15 mouse cellular contexts compared by ENCODE assay signal in genomic region chr8:120042542-120043312, GRCm38 (mm10). TPM values are rescaled to one million over a fixed set of nuclear protein-coding genes. Genes with fewer than 3 reads are reported as not detected.
DNase-seq lines count a peak whose midpoint lies in the region; ATAC-seq and TF ChIP-seq lines count a peak whose summit lies in the region.
"Had no signal": no experiment of that assay in that cellular context is flagged by ENCODE, and none has a peak within 500 bp of the region (broad histone marks: within the 10 kb centered on the region; RNA-seq: fewer than 3 reads in every experiment).

No protein-coding gene starts in this region.

- H3K4me3 ChIP-seq in heart, embryonic 10.5 days: no peak overlapping the region
- H3K4me3 ChIP-seq in embryonic facial prominence, embryonic 10.5 days: no peak overlapping the region
- H3K4me3 ChIP-seq in liver, embryonic 15.5 days (replicated peaks): no peak overlapping the region
- no peak overlapping the region for H3K4me3 ChIP-seq in thymus, adult 2 months (ENCODE audit: control insufficient read depth, insufficient read depth, low read length)
- H3K4me3 ChIP-seq in hindbrain, embryonic 12.5 days: no peak overlapping the region
- H3K4me3 ChIP-seq: forebrain, embryonic 15.5 days; limb, embryonic 12.5 days; stomach, embryonic 15.5 days had no signal

- no peaks in the 10 kb centered on the region for H3K36me3 ChIP-seq in heart, embryonic 10.5 days
- H3K36me3 ChIP-seq in embryonic facial prominence, embryonic 10.5 days (replicated peaks): no peaks in the 10 kb centered on the region
- H3K36me3 ChIP-seq in liver, embryonic 15.5 days (replicated peaks): no peaks in the 10 kb centered on the region
- no peaks in the 10 kb centered on the region for H3K36me3 ChIP-seq in thymus, adult 2 months (ENCODE audit: control insufficient read depth, insufficient read depth, low read length)
- H3K36me3 ChIP-seq in hindbrain, embryonic 12.5 days: no peaks in the 10 kb centered on the region
- H3K36me3 ChIP-seq: forebrain, embryonic 15.5 days; limb, embryonic 12.5 days; stomach, embryonic 15.5 days had no signal

- TF ChIP-seq POLR2A in thymus, adult 2 months (IDR thresholded peaks at IDR 0.05; ENCODE audit: control insufficient read depth, extremely low read depth, insufficient read depth, low read length, poor library complexity): no peak

- 61% methylated on average over 10 of the region's 10 CpGs for WGBS in heart, embryonic 10.5 days
- WGBS in embryonic facial prominence, embryonic 10.5 days: 69% methylated on average over 10 of the region's 10 CpGs
- 35% methylated on average over 10 of the region's 10 CpGs for WGBS in liver, embryonic 15.5 days (ENCODE audit: insufficient replicate concordance)
- WGBS in thymus, adult 2 months: 95% methylated on average over 10 of the region's 10 CpGs
- 77% methylated on average over 10 of the region's 10 CpGs for WGBS in hindbrain, embryonic 12.5 days

- H3K9me3 ChIP-seq in heart, embryonic 10.5 days: no peaks in the 10 kb centered on the region
- no peaks in the 10 kb centered on the region for H3K9me3 ChIP-seq in embryonic facial prominence, embryonic 10.5 days
- H3K9me3 ChIP-seq in liver, embryonic 15.5 days (replicated peaks): no peaks in the 10 kb centered on the region
- no peaks in the 10 kb centered on the region for H3K9me3 ChIP-seq in hindbrain, embryonic 12.5 days (replicated peaks)
- H3K9me3 ChIP-seq: forebrain, embryonic 15.5 days; limb, embryonic 12.5 days; stomach, embryonic 15.5 days had no signal

- 0 out of 2 replicates have a peak overlapping the region, but pooled peaks have one; percentile 23 for H3K27ac ChIP-seq in heart, embryonic 10.5 days
- peak overlapping the region; percentile 8; the same call in 1 of the 2 replicates for H3K27ac ChIP-seq in embryonic facial prominence, embryonic 10.5 days (replicated peaks)
- H3K27ac ChIP-seq in liver, embryonic 15.5 days (replicated peaks): 0 out of 2 replicates have a peak overlapping the region, but pooled peaks have one; percentile 25
- H3K27ac ChIP-seq in thymus, adult 2 months (ENCODE audit: control insufficient read depth, insufficient read depth, low read length): no peak overlapping the region
- H3K27ac ChIP-seq in hindbrain, embryonic 12.5 days: no peak overlapping the region
- H3K27ac ChIP-seq: forebrain, embryonic 15.5 days; limb, embryonic 12.5 days; stomach, embryonic 15.5 days had no signal

- H3K4me1 ChIP-seq in heart, embryonic 10.5 days: peaks cover 56% of the 10 kb centered on the region
- H3K4me1 ChIP-seq in embryonic facial prominence, embryonic 10.5 days: peaks cover 55% of the 10 kb centered on the region
- peaks cover 25% of the 10 kb centered on the region for H3K4me1 ChIP-seq in liver, embryonic 15.5 days (replicated peaks)
- H3K4me1 ChIP-seq in thymus, adult 2 months (replicated peaks; ENCODE audit: control insufficient read depth, insufficient read depth, low read length): peaks cover 11% of the 10 kb centered on the region
- H3K4me1 ChIP-seq in hindbrain, embryonic 12.5 days: peaks cover 9% of the 10 kb centered on the region

- no peak for TF ChIP-seq CTCF in thymus, adult 2 months (IDR thresholded peaks at IDR 0.05; ENCODE audit: borderline replicate concordance, control insufficient read depth, extremely low read depth, insufficient read depth, low read length, poor library complexity)

- peaks cover 45% of the 10 kb centered on the region for H3K27me3 ChIP-seq in heart, embryonic 10.5 days (ENCODE audit: insufficient read depth, poor library complexity, severe bottlenecking)
- H3K27me3 ChIP-seq in embryonic facial prominence, embryonic 10.5 days (replicated peaks; ENCODE audit: low read depth, poor library complexity, severe bottlenecking): no peaks in the 10 kb centered on the region
- H3K27me3 ChIP-seq in liver, embryonic 15.5 days: no peaks in the 10 kb centered on the region
- H3K27me3 ChIP-seq in thymus, adult 2 months (ENCODE audit: control insufficient read depth, insufficient read depth, low read length): no peaks in the 10 kb centered on the region
- H3K27me3 ChIP-seq in hindbrain, embryonic 12.5 days: no peaks in the 10 kb centered on the region
- H3K27me3 ChIP-seq: forebrain, embryonic 15.5 days; limb, embryonic 12.5 days; stomach, embryonic 15.5 days had no signal

- ATAC-seq in liver, embryonic 15.5 days (ENCODE audit: insufficient read depth): peak; percentile 50; the same call in 1 of the 2 replicates
- ATAC-seq in hindbrain, embryonic 12.5 days (ENCODE audit: low FRiP score): no peak
- ATAC-seq: forebrain, embryonic 15.5 days had no signal

- no peak for DNase-seq in heart, embryonic 10.5 days (ENCODE audit: low spot score)
- DNase-seq in heart, adult 18-20 months: no peak
- DNase-seq in 416B (ENCODE audit: low read depth): peak; percentile 40
- no peak for DNase-seq in embryonic facial prominence, embryonic 10.5 days (ENCODE audit: low spot score)
- DNase-seq in embryo, embryonic 10.5 days (ENCODE audit: low spot score): no peak
- no peak for DNase-seq in thymus, adult 2 months
- DNase-seq: cerebellum, postnatal 10 days; heart, postnatal 4 days; kidney, adult 2 months; kidney, postnatal 25 days had no signal

- H3K4me2 ChIP-seq in liver, embryonic 15.5 days: peak overlapping the region; percentile 19
- H3K4me2 ChIP-seq in hindbrain, embryonic 12.5 days (replicated peaks): no peak overlapping the region
- H3K4me2 ChIP-seq: forebrain, embryonic 15.5 days; limb, embryonic 12.5 days; stomach, embryonic 15.5 days had no signal

- no peak overlapping the region for H3K9ac ChIP-seq in liver, embryonic 15.5 days
- H3K9ac ChIP-seq in hindbrain, embryonic 12.5 days: no peak overlapping the region
- H3K9ac ChIP-seq: forebrain, embryonic 15.5 days; limb, embryonic 12.5 days; stomach, embryonic 15.5 days had no signal

RNA-seq across cellular contexts. Expression of gene Crispld2, which starts 50.5 kb away (rescaled TPM):
- polyA plus RNA-seq in heart, embryonic 10.5 days (2016; fragmentation: Nextera tagmentation; extraction: Ambion mirVana): 3.2 and 9.7 TPM in 2 replicates
- total RNA-seq in heart, adult 18-20 months (2021): 10 to 100 TPM; 25.1 to 27.1 TPM
- 6.1 and 6.5 TPM in 2 replicates for polyA plus RNA-seq in embryonic facial prominence, embryonic 10.5 days (2016; fragmentation: Nextera tagmentation; extraction: Ambion mirVana)
- polyA plus RNA-seq in liver, embryonic 15.5 days (2015; fragmentation: Nextera tagmentation; extraction: Ambion mirVana): 1.3 and 2.1 TPM in 2 replicates
- polyA plus RNA-seq in thymus, adult 2 months (2012; rRNA removed): 7.6 TPM in 2 replicates
- 4.8 and 5.3 TPM in 2 replicates for polyA plus RNA-seq in hindbrain, embryonic 12.5 days (2016; fragmentation: Nextera tagmentation; extraction: Ambion mirVana)

RNA-seq across cellular contexts. Expression of gene Zdhhc7, which starts 58.6 kb away (rescaled TPM):
- polyA plus RNA-seq in heart, embryonic 10.5 days (2016; fragmentation: Nextera tagmentation; extraction: Ambion mirVana): 35.5 and 37.3 TPM in 2 replicates
- total RNA-seq in heart, adult 18-20 months (2021): 10 to 100 TPM; 36.6 to 38.6 TPM
- polyA plus RNA-seq in embryonic facial prominence, embryonic 10.5 days (2016; fragmentation: Nextera tagmentation; extraction: Ambion mirVana): 30.0 and 33.0 TPM in 2 replicates
- polyA plus RNA-seq in liver, embryonic 15.5 days (2015; fragmentation: Nextera tagmentation; extraction: Ambion mirVana): 13.9 and 17.2 TPM in 2 replicates
- polyA plus RNA-seq in thymus, adult 2 months (2012; rRNA removed): 93.4 and 94.2 TPM in 2 replicates
- polyA plus RNA-seq in hindbrain, embryonic 12.5 days (2016; fragmentation: Nextera tagmentation; extraction: Ambion mirVana): 30.6 and 36.8 TPM in 2 replicates

Comparison
In these comparisons a context has a peak if more than half of its experiments do, and no peak if none do; other contexts are left out.
1. H3K27ac ChIP-seq: peak in heart, embryonic 10.5 days (single experiment), embryonic facial prominence, embryonic 10.5 days (single experiment) and liver, embryonic 15.5 days (single experiment); none in thymus, adult 2 months (single experiment) and hindbrain, embryonic 12.5 days (single experiment).